Mouse (Mus musculus) embryo, embryonic 10.5 days (tissue): ENCODE measurements at regions not wholly inside any gene's neighbourhood (a gene's known extent, or its start where the extent isn't known, plus 50 kb on each side); places are given as distances from the start of the nearest gene placed in this dataset.

Source experiments
- DNase-seq: peaks from one replicate; pipeline ENCODE4 v3.0.0-alpha.2; 2015; ENCODE audit warnings: low spot score

DNA sequence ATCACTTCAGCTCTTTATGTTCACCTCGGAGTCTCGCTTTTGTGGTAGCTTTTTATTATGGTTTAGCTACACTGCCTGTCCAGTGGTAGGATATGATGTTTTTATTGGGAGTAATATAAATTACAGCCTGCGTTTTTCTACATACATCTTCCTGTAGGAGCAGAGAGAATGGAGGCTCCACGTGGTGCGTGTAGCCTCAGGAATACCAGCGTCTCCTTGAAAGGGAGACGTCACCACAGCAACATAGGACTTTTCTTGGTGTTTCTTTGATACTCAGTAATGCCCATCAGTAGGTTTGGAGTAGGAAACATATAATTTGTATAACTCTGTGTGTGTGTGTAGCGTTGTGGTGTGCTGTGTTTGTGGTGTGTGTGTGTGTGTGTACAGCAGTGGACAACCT is 150.7 kb downstream of the Ndufs4 start:
- DNase-seq: no peak

DNA sequence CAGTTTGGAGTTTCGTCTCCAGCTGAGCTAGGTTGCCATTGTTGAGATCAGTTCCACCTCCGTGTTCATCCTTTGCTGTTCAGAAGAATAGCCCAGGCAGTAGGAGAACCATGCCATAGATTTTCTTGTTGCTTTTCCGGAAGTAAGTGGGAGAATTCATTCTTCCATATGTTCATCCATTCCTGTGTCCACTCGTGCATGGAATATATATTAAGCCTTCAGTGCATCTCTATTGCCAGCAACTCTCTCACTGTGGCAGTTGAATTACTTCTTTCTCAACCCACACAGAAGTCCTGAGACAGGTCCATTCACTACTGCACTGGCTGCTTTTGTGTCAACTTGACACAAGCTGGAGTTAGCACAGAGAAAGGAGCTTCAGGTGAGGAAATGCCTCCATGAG is 152.2 kb downstream of the Ndufs4 start:
- no peak for DNase-seq

DNA sequence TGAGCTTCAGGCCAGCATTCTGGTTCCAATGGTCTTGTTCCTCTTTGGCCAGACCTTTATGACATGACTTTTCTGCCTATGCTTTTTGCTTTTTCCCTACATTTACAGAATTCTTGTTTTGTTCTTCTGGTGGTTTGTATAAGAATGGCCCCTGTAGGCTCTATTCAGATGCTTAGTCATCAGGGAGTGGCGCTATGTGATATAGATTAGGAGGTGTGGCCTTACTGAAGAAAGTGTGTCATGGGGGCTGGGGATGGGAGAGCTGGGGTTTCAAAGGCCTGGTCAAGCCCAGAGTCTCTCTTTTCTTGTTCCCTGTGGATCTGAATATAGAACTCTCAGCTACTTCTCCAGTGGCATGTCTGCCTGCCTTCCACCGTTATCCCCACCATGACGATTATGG is 155.9 kb downstream of the Ndufs4 start:
- DNase-seq: no peak

DNA sequence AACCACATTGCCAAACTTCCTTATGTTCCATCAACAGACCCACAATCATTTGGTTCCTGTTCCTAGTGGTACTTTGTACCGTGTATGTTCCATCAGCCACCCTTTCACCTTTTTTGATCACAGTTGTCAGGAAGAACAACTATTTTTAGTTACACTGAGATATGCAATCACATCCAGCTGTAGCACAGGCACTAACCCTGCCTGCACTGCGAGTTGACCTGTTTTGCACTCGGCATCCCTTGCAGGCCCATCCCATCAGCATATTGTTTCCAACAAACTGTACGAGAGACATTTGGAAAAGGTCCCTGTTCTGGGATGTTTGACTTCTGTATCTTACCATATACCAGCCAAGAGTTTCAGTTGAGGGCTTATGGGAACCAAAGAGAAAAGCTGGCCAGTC is 157.5 kb downstream of the Ndufs4 start:
- no peak for DNase-seq

DNA sequence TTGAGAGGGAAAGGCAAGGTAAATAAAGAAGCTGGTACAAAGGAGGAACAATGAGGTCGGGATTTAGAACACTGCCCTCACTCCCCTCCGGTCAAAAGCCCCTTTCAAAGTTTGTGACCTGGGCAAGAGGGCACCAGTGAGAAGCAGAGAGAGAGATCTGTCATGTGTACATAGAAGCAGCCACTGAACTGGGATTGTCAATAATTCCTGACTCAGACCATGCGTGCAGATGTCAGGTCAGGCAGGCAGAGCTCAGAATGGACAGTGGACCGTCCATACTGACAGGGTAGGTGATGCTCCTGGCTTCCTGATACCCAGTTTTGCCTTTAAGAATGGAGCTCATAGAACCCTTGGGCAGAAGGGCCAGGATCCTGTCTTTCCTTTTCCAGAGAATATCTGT is 161.0 kb downstream of the Ndufs4 start:
- DNase-seq: no peak

DNA sequence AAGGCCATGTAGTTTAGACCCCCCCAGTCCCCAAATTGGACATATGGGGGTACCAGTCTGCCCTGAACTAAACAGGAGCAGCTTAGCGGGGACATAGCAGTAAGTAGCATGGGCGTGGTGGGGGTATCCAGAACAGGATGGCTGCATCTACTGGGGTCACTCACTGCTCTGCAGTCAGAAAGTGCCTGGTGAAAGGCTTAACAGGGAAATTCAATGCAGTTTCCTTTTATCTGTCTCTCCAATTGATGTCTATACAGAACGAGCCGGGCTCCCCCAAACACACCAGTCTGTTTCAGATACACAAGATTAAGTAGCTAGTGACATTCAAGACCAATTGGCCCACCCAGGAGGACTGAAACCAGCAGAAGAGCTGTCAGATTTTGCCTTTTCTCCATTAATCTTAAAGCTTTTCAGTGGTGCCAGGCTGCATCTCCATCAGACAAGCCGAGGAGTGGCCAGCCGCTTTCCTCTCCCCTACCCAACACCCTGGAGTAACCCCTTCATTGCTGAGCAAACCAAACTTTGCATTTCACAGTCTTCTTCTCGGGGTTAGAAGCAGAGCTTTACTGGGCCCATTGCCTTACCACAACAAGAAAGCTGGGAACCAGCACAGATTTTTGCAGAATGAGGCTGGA is 161.7 kb downstream of the Ndufs4 start:
- peak; percentile 10 for DNase-seq

DNA sequence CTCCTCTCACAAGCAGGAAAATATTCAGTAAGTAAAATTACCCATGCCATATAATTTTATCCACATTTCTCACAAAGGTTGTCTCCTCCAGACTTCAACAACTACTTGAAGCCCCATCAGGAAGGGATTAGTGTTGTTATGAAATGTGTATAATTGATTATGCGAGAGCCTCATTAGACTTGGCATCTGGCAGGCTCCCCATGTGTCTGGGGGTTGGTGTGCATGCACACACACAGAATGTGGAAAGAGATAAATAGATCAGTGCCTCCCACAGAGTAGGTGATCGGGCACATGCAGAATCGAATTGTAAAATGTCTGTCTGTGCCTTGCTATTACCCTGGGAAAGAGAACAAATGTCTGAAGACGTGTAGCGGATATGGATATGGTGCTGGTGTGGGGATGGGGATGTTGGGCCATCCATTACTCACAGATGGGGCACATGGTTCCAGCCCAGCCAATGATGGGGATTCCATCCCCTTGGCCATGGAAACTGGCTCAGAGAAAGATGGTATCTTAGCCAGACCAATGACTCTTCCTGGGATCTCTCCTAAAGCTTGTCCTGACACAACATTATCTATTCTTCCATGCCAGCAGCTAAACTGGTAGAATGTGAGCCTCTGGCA is 168.1 kb downstream of the Ndufs4 start:
- no peak for DNase-seq

DNA sequence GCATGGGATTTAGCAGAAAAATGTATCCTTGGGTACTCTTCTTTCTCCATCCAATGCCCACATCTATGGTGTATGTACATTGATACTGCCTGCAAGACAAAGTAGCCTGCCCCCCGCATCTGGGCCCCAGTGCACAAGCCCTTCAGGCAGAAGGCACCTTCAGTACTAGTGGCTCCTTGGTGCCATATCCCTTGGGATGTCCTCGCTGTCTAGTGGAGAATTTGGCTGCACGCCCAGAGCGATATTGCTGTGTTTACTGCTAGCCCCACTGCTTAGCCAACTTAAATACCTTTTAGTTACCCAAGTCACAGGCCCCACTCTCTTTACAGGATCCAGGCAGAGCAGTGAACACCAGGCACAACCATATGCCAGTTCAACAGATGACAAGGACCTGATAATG is 173.0 kb downstream of the Ndufs4 start:
- DNase-seq: no peak
